Comparison of ENCODE assay signal across 28 mouse cellular contexts in the genomic region with DNA sequence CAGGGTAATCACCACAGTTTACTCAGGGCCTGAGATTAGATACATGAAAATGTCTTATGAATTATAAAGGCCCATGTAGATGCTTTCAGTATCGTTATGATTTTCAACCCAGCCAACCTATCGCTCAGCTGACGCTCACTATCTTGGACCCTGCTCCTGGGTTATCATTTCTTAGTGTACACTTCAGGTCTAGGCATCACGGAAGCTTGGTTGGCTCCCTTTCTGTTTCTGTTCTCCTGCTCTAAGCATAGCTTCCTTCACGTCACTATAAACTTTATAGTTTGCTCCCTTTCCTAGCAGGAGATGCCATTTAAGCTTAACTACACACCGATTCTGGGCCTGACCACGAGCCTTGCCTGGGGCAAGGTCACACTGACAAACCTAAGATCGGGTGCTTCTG. TPM values are rescaled to one million over a fixed set of nuclear protein-coding genes. Genes with fewer than 3 reads are reported as not detected.
DNase-seq lines count a peak whose midpoint lies in the region; ATAC-seq and TF ChIP-seq lines count a peak whose summit lies in the region.
"Had no signal": no experiment of that assay in that cellular context is flagged by ENCODE, and none has a peak within 500 bp of the region (broad histone marks: within the 10 kb centered on the region; RNA-seq: fewer than 3 reads in every experiment).

No protein-coding gene starts in this region.

- TF ChIP-seq POLR2A in kidney, adult 2 months (IDR thresholded peaks at IDR 0.05; ENCODE audit: low read depth, low read length) = no peak

- WGBS in kidney, adult 2 months = 77% methylated on average over 8 of the region's 8 CpGs
- WGBS in intestine, embryonic 15.5 days = 67% methylated on average over 8 of the region's 8 CpGs
- 79% methylated on average over 8 of the region's 8 CpGs for WGBS in stomach, embryonic 15.5 days

- TF ChIP-seq CTCF in kidney, adult 2 months (conservative IDR thresholded peaks at IDR 0.05; ENCODE audit: insufficient read depth, insufficient read length, low read depth, low read length) = no peak

- H3K4me1 ChIP-seq in kidney, adult 2 months (ENCODE audit: control insufficient read depth, insufficient read depth, low read length) = peaks cover 15% of the 10 kb centered on the region
- H3K4me1 ChIP-seq in intestine, embryonic 15.5 days (replicated peaks) = peaks cover 10% of the 10 kb centered on the region; the same call in 1 of the 2 replicates
- H3K4me1 ChIP-seq in stomach, embryonic 15.5 days = peaks cover 7% of the 10 kb centered on the region; the same call in 1 of the 2 replicates
- H3K4me1 ChIP-seq: hindbrain, embryonic 15.5 days had no signal

- ATAC-seq in intestine, embryonic 15.5 days = peak; percentile 73
- 0 out of 2 replicates have a peak, but pooled peaks have one; percentile 28 for ATAC-seq in stomach, embryonic 15.5 days (ENCODE audit: insufficient read depth, low FRiP score, low read depth)
- ATAC-seq: forebrain, embryonic 15.5 days; midbrain, embryonic 13.5 days; Patski had no signal

- DNase-seq in kidney, adult 2 months = peak; percentile 12
- DNase-seq in kidney, postnatal 10 days = no peak
- no peak for DNase-seq in thymus, postnatal 14 days
- no peak for DNase-seq in embryo, embryonic 11 days
- DNase-seq: adrenal gland, postnatal 14 days; cerebellum, adult 11 months; cerebellum, adult 9-10 months; gastrocnemius, adult 2 months; gastrocnemius, postnatal 36 days; heart, adult 2 months; kidney, postnatal 25 days; lung, postnatal 4 days had no signal

- no peaks in the 10 kb centered on the region for H3K36me3 ChIP-seq in kidney, adult 2 months (ENCODE audit: control insufficient read depth, insufficient read depth, low read length)
- no peaks in the 10 kb centered on the region for H3K36me3 ChIP-seq in intestine, embryonic 15.5 days
- H3K36me3 ChIP-seq in stomach, embryonic 15.5 days = no peaks in the 10 kb centered on the region; the same call in 1 of the 2 replicates
- H3K36me3 ChIP-seq: forebrain, embryonic 15.5 days; hindbrain, embryonic 15.5 days; midbrain, embryonic 13.5 days had no signal

- H3K27ac ChIP-seq in kidney, adult 2 months (ENCODE audit: insufficient read depth, low read depth, low read length) = no peak overlapping the region
- no peak overlapping the region for H3K27ac ChIP-seq in intestine, embryonic 15.5 days
- H3K27ac ChIP-seq in stomach, embryonic 15.5 days = 0 out of 2 replicates have a peak overlapping the region, but pooled peaks have one; percentile 16
- H3K27ac ChIP-seq: embryonic facial prominence, embryonic 13.5 days; forebrain, embryonic 10.5 days; forebrain, embryonic 15.5 days; gastrocnemius, adult 2 months; heart, adult 2 months; hindbrain, embryonic 10.5 days; hindbrain, embryonic 15.5 days; limb, embryonic 13.5 days; lung, embryonic 15.5 days; midbrain, embryonic 13.5 days; neural tube, embryonic 13.5 days had no signal

- no peak overlapping the region for H3K9ac ChIP-seq in intestine, embryonic 15.5 days
- no peak overlapping the region for H3K9ac ChIP-seq in stomach, embryonic 15.5 days
- H3K9ac ChIP-seq: embryonic facial prominence, embryonic 13.5 days; forebrain, embryonic 15.5 days; hindbrain, embryonic 15.5 days; limb, embryonic 13.5 days; lung, embryonic 15.5 days; midbrain, embryonic 13.5 days; neural tube, embryonic 13.5 days had no signal

- H3K9me3 ChIP-seq in intestine, embryonic 15.5 days = no peaks in the 10 kb centered on the region
- no peaks in the 10 kb centered on the region for H3K9me3 ChIP-seq in stomach, embryonic 15.5 days
- H3K9me3 ChIP-seq: embryonic facial prominence, embryonic 13.5 days; forebrain, embryonic 10.5 days; forebrain, embryonic 15.5 days; G1E; hindbrain, embryonic 10.5 days; hindbrain, embryonic 15.5 days; limb, embryonic 13.5 days; lung, embryonic 15.5 days; megakaryocyte, embryonic 14.5 days; midbrain, embryonic 13.5 days; neural tube, embryonic 13.5 days had no signal

- H3K4me2 ChIP-seq in intestine, embryonic 15.5 days (replicated peaks) = no peak overlapping the region
- no peak overlapping the region for H3K4me2 ChIP-seq in stomach, embryonic 15.5 days
- H3K4me2 ChIP-seq: embryonic facial prominence, embryonic 13.5 days; forebrain, embryonic 15.5 days; hindbrain, embryonic 15.5 days; limb, embryonic 13.5 days; liver, embryonic 11.5 days; lung, embryonic 15.5 days; midbrain, embryonic 13.5 days; neural tube, embryonic 13.5 days had no signal

- no peak overlapping the region for H3K4me3 ChIP-seq in kidney, adult 2 months (ENCODE audit: insufficient read depth, low read depth, low read length)
- H3K4me3 ChIP-seq in intestine, embryonic 15.5 days (replicated peaks) = no peak overlapping the region
- no peak overlapping the region for H3K4me3 ChIP-seq in stomach, embryonic 15.5 days (replicated peaks)
- H3K4me3 ChIP-seq: embryonic facial prominence, embryonic 13.5 days; forebrain, embryonic 10.5 days; forebrain, embryonic 15.5 days; gastrocnemius, adult 2 months; heart, adult 2 months; hindbrain, embryonic 10.5 days; hindbrain, embryonic 15.5 days; limb, embryonic 13.5 days; lung, embryonic 15.5 days; megakaryocyte, embryonic 14.5 days; midbrain, embryonic 13.5 days; neural tube, embryonic 13.5 days had no signal

- no peaks in the 10 kb centered on the region for H3K27me3 ChIP-seq in kidney, adult 2 months (replicated peaks; ENCODE audit: control insufficient read depth, insufficient read depth, low read length)
- H3K27me3 ChIP-seq in intestine, embryonic 15.5 days (replicated peaks) = no peaks in the 10 kb centered on the region
- H3K27me3 ChIP-seq in stomach, embryonic 15.5 days (replicated peaks) = no peaks in the 10 kb centered on the region
- H3K27me3 ChIP-seq: CH12.LX; embryonic facial prominence, embryonic 13.5 days; forebrain, embryonic 15.5 days; hindbrain, embryonic 15.5 days; limb, embryonic 13.5 days; lung, embryonic 15.5 days; megakaryocyte, embryonic 14.5 days; midbrain, embryonic 13.5 days; neural tube, embryonic 13.5 days; Patski had no signal

RNA-seq across cellular contexts. Expression of gene Primpol, which starts 5.5 kb away (rescaled TPM):
- polyA plus RNA-seq in kidney, adult 2 months (2012; rRNA removed) = 1.1 and 1.4 TPM in 2 replicates
- polyA plus RNA-seq in intestine, embryonic 15.5 days (2015; fragmentation: Nextera tagmentation; extraction: Ambion mirVana) = 13.4 and 14.8 TPM in 2 replicates
- 13.8 and 15.0 TPM in 2 replicates for polyA plus RNA-seq in stomach, embryonic 15.5 days (2015; fragmentation: Nextera tagmentation; extraction: Ambion mirVana)

RNA-seq across cellular contexts. Expression of gene Casp3, which starts 5.5 kb away (rescaled TPM):
- polyA plus RNA-seq in kidney, adult 2 months (2012; rRNA removed) = 7.1 and 9.2 TPM in 2 replicates
- polyA plus RNA-seq in intestine, embryonic 15.5 days (2015; fragmentation: Nextera tagmentation; extraction: Ambion mirVana) = 54.4 and 69.0 TPM in 2 replicates
- polyA plus RNA-seq in stomach, embryonic 15.5 days (2015; fragmentation: Nextera tagmentation; extraction: Ambion mirVana) = 63.5 and 63.8 TPM in 2 replicates

RNA-seq across cellular contexts. Expression of gene Cenpu, which starts 59.7 kb away (rescaled TPM):
- 0.33 and 0.67 TPM in 2 replicates for polyA plus RNA-seq in kidney, adult 2 months (2012; rRNA removed)
- polyA plus RNA-seq in intestine, embryonic 15.5 days (2015; fragmentation: Nextera tagmentation; extraction: Ambion mirVana) = 10.8 and 13.9 TPM in 2 replicates
- polyA plus RNA-seq in stomach, embryonic 15.5 days (2015; fragmentation: Nextera tagmentation; extraction: Ambion mirVana) = 14.4 and 16.3 TPM in 2 replicates
